Mouse (Mus musculus) limb, embryonic 11.5 days (tissue): ENCODE measurements around the gene Cep57l1. TPM values are rescaled to one million over a fixed set of nuclear protein-coding genes. Genes with fewer than 3 reads are reported as not detected.
"Not testable (repeated sequence)": the region's sequence is repeated elsewhere in the genome, so short reads cannot be mapped to it uniquely, and the experiment has no call there.

Experiments used
- ATAC-seq: fragments of 200-750 bp; cut with Nextera tagmentation; 2 replicates; pipeline ENCODE4 v1.8.0; 2017; ENCODE audit warnings: low read depth; ENCODE audit not compliant: insufficient number of reproducible peaks, low FRiP score, low TSS enrichment
- DNase-seq: peaks from one replicate; pipeline ENCODE4 v3.0.0-alpha.2; 2015; ENCODE audit warnings: low spot score
- H3K27ac ChIP-seq: fragments of 300-500 bp; sonication (generic); replicated peaks from 2 replicates; pipeline ENCODE4 v1.5.1; 2014; ENCODE audit warnings: low read depth, mild to moderate bottlenecking, low read length
- H3K27me3 ChIP-seq: fragments of 300-500 bp; sonication (generic); 2 replicates; pipeline ENCODE4 v1.6.1; 2014; ENCODE audit warnings: mild to moderate bottlenecking, low read length, mixed read lengths; ENCODE audit not compliant: control insufficient read depth, insufficient read depth
- H3K36me3 ChIP-seq: fragments of 300-500 bp; sonication (generic); 2 replicates; pipeline ENCODE4 v1.6.1; 2014; ENCODE audit warnings: mild to moderate bottlenecking, low read length, moderate library complexity, mixed read lengths; ENCODE audit not compliant: control insufficient read depth, insufficient read depth
- H3K4me1 ChIP-seq: fragments of 300-500 bp; sonication (generic); 2 replicates; pipeline ENCODE4 v1.6.1; 2014; ENCODE audit warnings: low read length, mixed read lengths; ENCODE audit not compliant: control insufficient read depth, insufficient read depth
- H3K4me2 ChIP-seq: fragments of 300-500 bp; sonication (generic); 2 replicates; pipeline ENCODE4 v1.6.1; 2014; ENCODE audit warnings: low read depth, mild to moderate bottlenecking, moderate library complexity; ENCODE audit not compliant: severe bottlenecking
- H3K4me3 ChIP-seq: fragments of 300-500 bp; sonication (generic); 2 replicates; pipeline ENCODE4 v1.5.1; 2014; ENCODE audit warnings: low read depth, low read length
- H3K9ac ChIP-seq: fragments of 300-500 bp; sonication (generic); 2 replicates; pipeline ENCODE4 v1.6.1; 2014; ENCODE audit warnings: mild to moderate bottlenecking, low read length
- H3K9me3 ChIP-seq: fragments of 300-500 bp; sonication (generic); 2 replicates; pipeline ENCODE4 v1.6.1; 2016; ENCODE audit warnings: low read length; ENCODE audit not compliant: control insufficient read depth
- WGBS: fragments of 180-500 bp; shearing (Covaris S2); extraction: QIAGEN DNeasy Blood & Tissue Kit; methylation state at CpG from one replicate; pipeline ENCODE4 v1.1.7; 2014; 5-methylcytosine and 5-hydroxymethylcytosine counted together
- polyA plus RNA-seq: library from polyadenylated mRNA; unstranded; fragments of >200 nt; fragmentation: Nextera tagmentation; extraction: Ambion mirVana; gene quantifications from 2 replicates; pipeline ENCODE4 v1.2.1, GENCODE M21; 2014

The Cep57l1 gene
- polyA plus RNA-seq, 1 experiment from 2014 or later: 21.2 TPM

GRCm38 (mm10) chr10:41829980-41830379 is 20.3 kb upstream of the Cep57l1 start:
- H3K4me1 ChIP-seq: 0 out of 2 replicates have a peak, but pooled peaks cover 4% of the 10 kb centered on the region
- WGBS: 83% methylated on average over 2 of the region's 2 CpGs
- no peak for ATAC-seq
- no peak for DNase-seq
- no peak overlapping the region for H3K27ac ChIP-seq
- no peaks in the 10 kb centered on the region for H3K27me3 ChIP-seq
- no peaks in the 10 kb centered on the region for H3K9me3 ChIP-seq
- no peak overlapping the region for H3K4me2 ChIP-seq
- H3K36me3 ChIP-seq: no peaks in the 10 kb centered on the region
- no peak overlapping the region for H3K4me3 ChIP-seq
- H3K9ac ChIP-seq: no peak overlapping the region

DNA sequence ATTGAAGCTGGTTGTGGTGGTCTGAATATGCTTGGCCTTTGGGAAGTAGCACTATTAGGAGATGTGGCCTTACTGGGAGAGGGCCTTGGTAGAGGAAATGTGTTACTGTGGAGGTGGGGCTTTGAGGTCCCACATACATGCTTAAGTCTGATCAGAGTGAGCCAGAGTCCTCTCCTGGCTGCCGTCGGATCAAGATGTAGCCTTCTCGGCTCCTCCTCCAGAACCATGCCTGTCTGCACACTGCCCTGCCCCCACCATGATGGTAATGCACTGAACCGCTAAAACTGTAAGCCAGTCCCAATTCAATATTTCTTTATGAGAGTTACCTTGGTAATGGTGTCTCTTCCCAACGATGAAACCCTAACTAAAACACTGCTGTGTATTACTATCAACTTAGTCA is 19.5 kb upstream of the Cep57l1 start:
- Histone ChIP-seq H3K27ac (no peak overlapping the region), H3K9ac (no peak overlapping the region), H3K36me3 (no peaks in the 10 kb centered on the region), H3K4me1 (0 out of 2 replicates have a peak, but pooled peaks cover 4% of the 10 kb centered on the region), H3K9me3 (no peaks in the 10 kb centered on the region), H3K27me3 (no peaks in the 10 kb centered on the region), H3K4me2 (no peak overlapping the region), H3K4me3 (no peak overlapping the region)
- 76% methylated on average over 5 of the region's 5 CpGs for WGBS
- ATAC-seq (no peak), DNase-seq (no peak)

DNA sequence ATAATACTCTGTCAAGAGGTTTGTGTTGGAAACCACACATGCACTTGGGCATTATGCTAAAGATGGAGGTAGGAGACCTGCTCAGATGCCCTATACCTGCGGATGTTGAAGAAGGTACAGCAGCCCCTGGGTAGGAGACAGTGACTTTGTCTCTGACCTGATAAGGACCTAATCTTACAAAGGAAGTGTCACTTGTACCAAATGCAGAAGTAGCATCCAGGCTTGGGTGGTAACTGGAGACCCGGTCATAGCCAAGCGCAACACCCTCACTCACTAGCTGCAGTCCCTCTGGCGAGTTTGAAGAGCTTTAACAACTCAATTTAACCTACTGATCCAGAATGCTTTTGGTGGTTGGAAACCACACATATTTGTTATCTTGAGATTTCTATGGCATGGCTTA is 18.1 kb upstream of the Cep57l1 start:
- ATAC-seq: no peak
- H3K27ac ChIP-seq: no peak overlapping the region
- H3K4me2 ChIP-seq: no peak overlapping the region
- H3K9me3 ChIP-seq: no peaks in the 10 kb centered on the region
- 88% methylated on average over 4 of the region's 4 CpGs for WGBS
- H3K9ac ChIP-seq: no peak overlapping the region
- H3K4me1 ChIP-seq: 0 out of 2 replicates have a peak, but pooled peaks cover 4% of the 10 kb centered on the region
- DNase-seq: no peak
- no peaks in the 10 kb centered on the region for H3K27me3 ChIP-seq
- no peaks in the 10 kb centered on the region for H3K36me3 ChIP-seq
- H3K4me3 ChIP-seq: no peak overlapping the region

DNA sequence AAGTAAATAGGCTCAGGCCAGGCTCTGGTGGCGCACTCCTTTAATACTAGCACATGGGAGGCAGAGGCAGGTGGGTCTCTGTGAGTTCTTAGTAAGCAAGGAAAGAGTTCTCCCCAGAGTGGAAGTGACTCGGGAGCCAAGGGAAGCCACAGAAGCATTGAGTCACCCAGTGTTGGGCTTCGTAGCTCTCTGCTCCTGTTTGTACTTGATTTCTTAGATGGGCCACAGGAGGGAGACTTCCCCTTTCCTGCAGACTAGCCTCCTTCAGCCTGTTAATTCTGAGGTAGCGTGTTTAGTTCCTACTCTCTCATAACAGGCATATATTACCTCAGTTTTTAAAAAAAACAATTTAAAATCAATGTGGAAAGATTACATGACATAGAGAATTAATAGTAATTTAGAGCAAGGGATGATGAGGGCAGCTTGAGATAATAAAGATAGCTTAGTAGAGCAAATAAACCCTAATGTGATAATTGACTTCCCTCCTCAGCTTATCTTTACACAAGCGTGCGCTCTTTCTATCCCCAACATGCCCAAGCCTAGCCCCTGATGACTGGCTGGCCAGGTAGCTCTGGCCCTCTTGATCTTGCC is 16.9 kb upstream of the Cep57l1 start:
- 87% methylated on average over 6 of the region's 6 CpGs for WGBS

GRCm38 (mm10) chr10:41825996-41826395 is 16.3 kb upstream of the Cep57l1 start:
- Histone ChIP-seq H3K36me3 (no peaks in the 10 kb centered on the region), H3K4me1 (no peaks in the 10 kb centered on the region), H3K9ac (no peak overlapping the region), H3K4me2 (no peak overlapping the region), H3K9me3 (no peaks in the 10 kb centered on the region), H3K4me3 (no peak overlapping the region), H3K27ac (no peak overlapping the region), H3K27me3 (no peaks in the 10 kb centered on the region)
- DNase-seq: no peak
- WGBS: 87% methylated on average over 4 of the region's 4 CpGs
- ATAC-seq: no peak

More for the DNA sequence above, 16.9 kb upstream of the Cep57l1 start:
- ATAC-seq (no peak), DNase-seq (no peak)
- H3K27ac ChIP-seq: no peak overlapping the region
- no peak overlapping the region for H3K9ac ChIP-seq
- H3K27me3 ChIP-seq: no peaks in the 10 kb centered on the region
- no peaks in the 10 kb centered on the region for H3K4me1 ChIP-seq
- no peaks in the 10 kb centered on the region for H3K36me3 ChIP-seq
- H3K9me3 ChIP-seq: no peaks in the 10 kb centered on the region
- H3K4me3 ChIP-seq: no peak overlapping the region
- no peak overlapping the region for H3K4me2 ChIP-seq

DNA sequence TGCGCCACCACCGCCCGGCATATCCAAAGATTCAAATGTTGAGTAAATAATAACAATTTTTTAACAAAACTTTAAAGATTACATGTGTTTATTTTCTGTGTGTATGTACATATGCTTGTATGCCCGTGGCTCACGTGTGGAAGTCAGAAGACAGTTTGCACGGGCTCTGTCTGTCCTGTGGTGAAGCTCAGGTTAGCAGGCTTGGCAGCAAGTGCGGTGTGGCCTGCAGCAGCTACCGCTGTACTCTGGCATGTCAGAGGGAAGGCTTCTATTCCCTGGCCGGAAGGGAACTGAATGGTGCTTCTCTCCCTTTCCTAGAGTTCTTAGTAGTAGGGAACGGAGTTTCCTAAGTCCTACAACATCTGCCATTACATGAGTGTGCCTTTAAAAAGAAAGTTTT is 15.4 kb upstream of the Cep57l1 start:
- no peak for DNase-seq
- no peaks in the 10 kb centered on the region for H3K36me3 ChIP-seq
- 87% methylated on average over 10 of the region's 10 CpGs for WGBS
- no peak overlapping the region for H3K27ac ChIP-seq
- no peak overlapping the region for H3K4me3 ChIP-seq
- H3K4me1 ChIP-seq: no peaks in the 10 kb centered on the region
- ATAC-seq: no peak
- H3K9ac ChIP-seq: no peak overlapping the region
- H3K9me3 ChIP-seq: no peaks in the 10 kb centered on the region
- H3K27me3 ChIP-seq: no peaks in the 10 kb centered on the region
- no peak overlapping the region for H3K4me2 ChIP-seq

DNA sequence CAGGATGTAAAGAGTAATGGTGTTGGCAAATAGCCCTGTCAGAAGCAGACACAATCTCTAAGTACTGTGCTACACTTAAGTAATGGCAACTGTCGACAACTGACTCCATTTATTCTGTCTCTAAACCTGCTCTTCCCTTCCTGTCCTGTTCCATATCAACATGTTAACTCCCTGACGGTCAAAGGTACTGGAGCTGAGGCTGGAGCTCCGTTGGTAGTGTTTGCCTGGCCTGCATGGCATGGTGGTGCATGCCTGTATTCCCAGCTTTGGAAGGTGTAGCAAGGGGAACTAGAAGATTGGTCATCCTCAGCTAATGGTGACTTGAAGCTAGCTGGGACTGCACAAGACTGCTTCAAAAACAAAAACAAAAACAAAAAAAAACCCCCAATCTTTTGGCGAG is 14.2 kb upstream of the Cep57l1 start:
- no peak for ATAC-seq
- 74% methylated on average over 4 of the region's 4 CpGs for WGBS
- no peaks in the 10 kb centered on the region for H3K9me3 ChIP-seq
- no peak overlapping the region for H3K27ac ChIP-seq
- H3K4me2 ChIP-seq: no peak overlapping the region
- no peaks in the 10 kb centered on the region for H3K36me3 ChIP-seq
- no peak overlapping the region for H3K4me3 ChIP-seq
- no peaks in the 10 kb centered on the region for H3K4me1 ChIP-seq
- H3K9ac ChIP-seq: no peak overlapping the region
- no peaks in the 10 kb centered on the region for H3K27me3 ChIP-seq
- DNase-seq: no peak

DNA sequence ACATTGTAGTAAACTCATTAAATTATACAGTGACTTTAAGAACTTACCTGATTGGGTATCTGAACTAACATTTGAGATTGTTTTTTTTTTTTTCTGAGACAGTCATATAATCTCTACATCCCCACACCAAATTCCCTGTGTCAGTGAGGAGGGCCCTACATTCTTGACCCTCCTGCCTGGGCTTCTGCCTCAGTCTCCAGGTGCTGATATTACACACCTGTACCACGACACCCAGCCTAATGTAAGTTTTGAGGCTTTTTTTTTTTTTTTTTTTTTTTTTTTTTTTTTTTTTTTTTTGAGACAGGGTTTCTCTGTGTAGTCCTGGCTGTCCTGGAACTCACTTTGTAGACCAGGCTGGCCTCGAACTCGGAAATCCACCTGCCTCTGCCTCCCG is 13.6 kb upstream of the Cep57l1 start:
- ATAC-seq, H3K4me2 ChIP-seq, DNase-seq, H3K27ac ChIP-seq, H3K4me1 ChIP-seq, H3K4me3 ChIP-seq, H3K36me3 ChIP-seq, H3K9me3 ChIP-seq, H3K27me3 ChIP-seq, H3K9ac ChIP-seq: not testable (repeated sequence)
- WGBS: 96% methylated on average over 4 of the region's 4 CpGs
